Mouse (Mus musculus) fibroblast of lung, adult 2 months (primary cell): ENCODE data around the gene 1700010B08Rik.
"Not testable (repeated sequence)": the region's sequence is repeated elsewhere in the genome, so short reads cannot be mapped to it uniquely, and the experiment has no call there.

Source experiments
- DNase-seq: peaks from one replicate; pipeline ENCODE4 v3.0.0-alpha.2; 2011; ENCODE audit warnings: low read depth

Gene 1700010B08Rik

DNA sequence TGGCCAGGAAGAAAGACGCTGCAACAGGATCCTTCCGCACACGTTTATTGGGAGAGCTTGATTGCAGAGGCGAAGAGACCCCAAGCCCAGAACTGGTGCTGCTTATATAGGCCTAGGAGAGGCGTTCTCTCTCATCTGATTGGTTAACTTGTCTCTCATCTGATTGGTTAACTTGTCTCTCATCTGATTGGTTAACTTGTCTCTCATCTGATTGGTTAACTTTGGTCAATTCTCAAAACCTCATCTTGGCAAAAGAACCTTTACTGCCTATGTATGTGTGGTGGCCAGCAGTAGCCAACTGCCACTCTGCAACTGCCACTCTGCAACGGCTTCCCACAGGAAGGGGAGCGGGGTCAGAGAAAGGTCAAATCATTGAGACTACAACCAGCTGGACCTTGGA, at the start of gene 1700010B08Rik:
Gene 1700010B08Rik, plus strand, starts transcription at position 301 of the 400 bp plus-strand sequence.
- DNase-seq: not testable (repeated sequence)

DNA sequence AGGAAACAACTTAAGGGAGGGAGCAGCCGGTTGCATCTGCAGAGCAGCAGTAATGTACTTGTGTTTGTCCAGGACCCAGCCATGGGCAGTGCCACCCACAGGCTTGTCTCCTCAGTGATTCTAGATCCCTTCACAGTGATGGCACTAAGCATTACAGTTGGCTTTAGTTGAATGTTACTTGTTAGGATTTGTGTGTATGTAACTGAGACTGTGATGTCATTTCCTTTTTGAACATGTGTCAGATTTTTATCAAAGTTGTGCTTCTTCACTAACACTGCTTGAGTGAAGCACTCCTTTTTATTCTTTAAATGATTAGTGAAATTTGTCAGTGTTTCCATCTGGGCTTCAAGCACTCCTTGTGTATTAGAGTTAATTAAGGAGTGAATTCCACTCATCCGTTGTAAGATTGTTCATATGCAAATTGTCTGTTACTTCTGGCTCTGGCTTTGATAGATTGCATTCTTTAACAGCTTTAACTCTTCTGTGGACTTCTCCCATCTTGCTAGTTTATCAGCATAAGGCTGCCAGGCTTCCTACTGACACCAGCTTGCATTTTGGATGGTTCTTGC, 46.8 kb upstream of the 1700010B08Rik start:
- no peak for DNase-seq

DNA sequence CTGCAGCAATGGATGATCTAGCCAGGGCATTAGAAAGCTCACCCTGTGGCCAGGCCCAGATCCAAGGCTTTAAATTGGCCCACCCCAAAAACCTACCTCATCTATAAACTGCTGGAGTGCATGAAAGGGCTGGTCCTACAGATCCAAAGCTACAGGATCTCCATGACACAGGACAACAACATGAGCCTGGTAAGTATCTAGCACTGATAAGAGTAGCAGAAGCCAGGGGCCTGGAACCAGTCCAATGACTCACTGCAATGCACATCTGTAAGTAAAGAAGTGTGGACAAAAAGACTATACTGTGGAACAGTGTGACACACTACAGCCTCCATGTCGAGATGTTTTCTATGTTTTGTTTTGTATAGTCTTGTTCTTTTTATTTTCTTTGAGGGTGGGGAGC, 45.7 kb upstream of the 1700010B08Rik start:
- DNase-seq: no peak

DNA sequence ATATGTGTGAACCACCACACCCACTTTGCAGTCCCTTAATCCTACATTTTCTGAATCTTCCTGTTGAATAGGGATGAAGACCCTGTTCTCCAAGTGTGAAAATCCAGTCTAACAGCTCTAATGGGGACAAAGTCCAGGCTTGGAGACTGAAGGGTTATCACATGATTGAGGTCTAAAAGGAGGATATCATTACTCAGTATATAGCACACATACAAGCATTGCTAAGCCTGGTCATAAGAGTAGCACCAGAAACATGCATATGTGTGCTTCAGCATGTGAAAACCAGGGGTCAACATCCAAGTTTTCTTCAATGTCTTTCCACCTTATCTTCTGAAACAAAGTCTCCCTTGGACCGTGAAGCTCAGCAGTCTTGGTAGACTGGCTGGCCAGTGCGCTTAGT, 40.6 kb upstream of the 1700010B08Rik start:
- DNase-seq: no peak

DNA sequence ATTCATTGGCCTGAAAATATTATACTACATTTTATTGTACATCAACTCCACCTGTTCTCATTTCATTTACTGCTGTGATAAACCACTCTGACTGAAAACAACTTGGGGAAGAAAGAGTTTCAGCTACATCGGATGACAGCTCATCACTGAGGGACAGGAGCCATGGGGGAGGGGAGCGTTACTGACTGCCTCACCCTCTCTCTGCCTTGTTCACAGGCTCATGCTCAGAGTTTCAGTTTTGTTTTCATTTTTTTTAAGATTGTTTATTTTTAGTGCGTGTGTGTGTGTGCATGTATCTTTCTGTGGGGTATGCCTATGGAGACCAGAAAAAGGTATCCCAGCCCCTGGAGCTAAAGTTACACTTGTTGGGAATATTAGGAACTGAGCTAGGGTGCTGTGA, 40.0 kb upstream of the 1700010B08Rik start:
- no peak for DNase-seq

DNA sequence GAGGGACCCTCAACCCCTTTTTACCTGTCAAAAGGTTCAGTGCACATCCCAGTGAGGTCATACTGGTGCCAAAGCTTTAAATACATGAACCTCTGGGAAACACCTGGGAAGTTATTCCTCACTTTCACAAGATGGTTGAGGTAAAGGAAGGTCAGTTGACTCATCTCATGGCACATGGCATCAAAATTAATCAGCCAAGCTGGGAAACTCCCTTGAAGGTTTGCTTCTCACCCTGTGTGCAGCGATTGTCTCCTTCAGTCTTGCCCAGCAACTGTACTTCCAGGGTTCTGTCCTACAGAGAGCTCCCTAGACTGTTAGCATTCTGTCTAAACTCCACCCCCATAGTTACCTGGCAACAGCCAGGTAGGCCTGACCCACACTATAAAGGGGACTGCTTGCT, 39.1 kb upstream of the 1700010B08Rik start:
- DNase-seq: no peak

DNA sequence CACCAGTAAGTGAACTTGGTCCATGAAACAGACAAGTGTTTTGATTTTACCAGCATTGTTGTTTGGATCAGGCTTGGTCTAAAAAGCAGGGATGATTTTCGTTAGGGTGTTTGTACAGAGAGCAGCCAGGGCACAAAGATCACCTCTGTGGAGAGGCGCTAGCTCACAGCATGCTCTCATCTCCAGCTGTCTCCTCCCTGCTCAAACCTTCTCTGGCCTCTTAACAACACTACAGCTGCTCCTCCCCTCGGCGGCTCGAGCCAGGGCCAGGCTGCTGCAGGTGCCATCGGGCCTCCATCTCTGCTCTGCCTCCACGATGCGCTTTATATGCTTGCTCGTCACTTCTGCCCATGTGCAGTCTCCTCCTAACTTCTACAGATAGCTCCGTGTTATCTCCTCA, 36.4 kb upstream of the 1700010B08Rik start:
- DNase-seq: no peak

DNA sequence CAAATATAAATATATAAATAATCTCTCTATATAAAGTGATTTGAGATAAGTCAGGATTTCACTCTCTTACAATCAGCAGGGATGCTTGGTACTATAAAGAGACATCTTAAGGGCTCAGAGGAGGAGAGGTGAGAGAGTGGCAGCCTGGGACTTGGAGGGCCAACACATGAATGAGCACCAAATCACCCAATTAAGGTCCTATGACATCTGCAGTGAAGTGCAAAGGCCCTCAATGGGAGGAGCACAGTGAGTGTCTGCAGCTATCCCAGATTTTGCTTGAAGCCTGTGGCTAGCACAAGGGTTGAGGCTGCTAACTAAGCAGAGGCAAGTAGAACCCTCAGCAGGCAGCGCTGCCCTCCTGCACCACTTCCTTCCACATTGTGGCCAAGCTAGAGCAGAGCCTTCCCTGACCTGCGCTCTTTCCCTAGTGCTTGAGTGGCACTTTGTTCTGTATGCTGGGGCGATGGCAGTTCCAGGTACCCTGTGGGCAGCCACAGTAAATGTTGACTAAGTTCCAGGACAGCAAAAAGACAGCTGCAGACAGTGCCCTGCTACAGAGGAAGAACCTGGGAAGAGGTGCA, 33.3 kb upstream of the 1700010B08Rik start:
- DNase-seq: no peak

DNA sequence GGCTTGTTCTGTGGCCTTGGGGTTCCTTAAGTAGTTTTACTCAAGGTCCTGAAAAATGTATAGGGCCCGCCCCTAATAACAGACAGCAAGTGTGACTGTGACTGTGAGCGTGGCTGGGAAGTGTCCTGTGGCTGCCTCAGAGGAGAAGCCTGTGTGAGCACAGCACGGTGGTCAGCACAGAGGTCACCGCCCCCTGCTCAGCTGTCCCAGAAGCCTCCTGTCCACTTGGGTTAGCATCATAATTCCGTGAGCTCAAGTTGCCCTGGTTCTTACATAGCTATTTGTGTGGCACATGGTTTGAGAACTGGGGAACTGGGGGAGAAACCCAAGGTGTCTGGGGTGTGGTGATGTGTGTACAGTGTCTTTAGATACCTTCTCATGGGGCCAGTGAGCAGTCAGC, 31.9 kb upstream of the 1700010B08Rik start:
- DNase-seq: no peak

DNA sequence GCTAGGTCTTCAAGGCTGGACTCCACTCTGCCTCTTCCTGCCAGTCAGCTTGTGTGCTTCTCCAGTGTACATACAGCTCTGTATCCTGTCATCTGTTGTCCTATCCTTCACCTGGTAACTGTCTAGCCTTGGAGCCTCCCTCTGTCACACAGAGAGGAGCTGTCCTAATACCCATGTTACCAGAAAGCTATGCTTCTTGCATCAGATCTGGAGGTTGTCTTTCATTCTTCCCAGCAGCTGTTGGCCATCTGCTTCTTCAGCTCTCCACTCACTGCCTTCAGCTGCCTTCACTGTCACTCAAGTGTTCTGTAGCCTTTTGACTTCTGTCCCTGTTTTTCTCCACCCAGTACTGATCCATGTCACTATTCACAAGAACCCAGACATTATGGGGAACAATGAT, 29.4 kb upstream of the 1700010B08Rik start:
- DNase-seq: no peak

DNA sequence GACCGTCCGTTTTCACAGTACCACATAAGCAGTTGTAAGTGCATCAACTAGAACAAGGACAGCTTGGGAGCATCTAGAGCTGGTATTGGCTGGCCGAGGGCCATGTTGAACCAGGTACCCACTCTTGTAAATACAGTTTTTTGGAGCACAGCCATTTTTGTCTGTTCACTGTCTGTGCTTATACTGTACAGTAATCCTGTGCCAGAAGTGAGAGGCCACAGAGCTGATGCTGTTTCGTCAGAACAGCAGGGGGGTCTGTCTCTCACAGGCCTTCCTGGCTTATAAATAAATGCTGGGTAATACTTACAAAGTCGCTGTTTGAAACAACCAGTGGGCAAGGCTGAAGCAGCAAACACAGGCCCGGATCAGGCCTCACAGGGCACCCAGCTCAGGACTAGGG, 27.5 kb upstream of the 1700010B08Rik start:
- no peak for DNase-seq

DNA sequence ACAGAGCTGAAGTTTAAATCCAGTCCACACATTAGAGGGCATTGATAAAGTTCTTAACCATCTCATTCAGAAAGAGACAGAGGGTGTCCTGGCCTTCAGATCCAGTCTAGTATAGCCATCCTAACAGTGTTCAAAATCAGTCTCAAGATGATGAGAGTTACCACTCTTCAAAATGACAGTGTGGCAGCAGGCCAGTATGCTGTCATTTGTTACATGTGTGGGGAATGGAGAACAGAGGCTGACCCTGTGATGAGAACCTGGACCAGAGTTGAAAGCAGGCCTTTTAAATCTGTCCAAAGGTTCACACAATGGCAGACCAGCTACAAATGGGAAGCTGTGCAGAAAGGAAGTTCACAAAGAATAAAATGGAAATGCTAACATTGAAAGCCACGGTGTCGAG, 26.5 kb upstream of the 1700010B08Rik start:
- DNase-seq: no peak

DNA sequence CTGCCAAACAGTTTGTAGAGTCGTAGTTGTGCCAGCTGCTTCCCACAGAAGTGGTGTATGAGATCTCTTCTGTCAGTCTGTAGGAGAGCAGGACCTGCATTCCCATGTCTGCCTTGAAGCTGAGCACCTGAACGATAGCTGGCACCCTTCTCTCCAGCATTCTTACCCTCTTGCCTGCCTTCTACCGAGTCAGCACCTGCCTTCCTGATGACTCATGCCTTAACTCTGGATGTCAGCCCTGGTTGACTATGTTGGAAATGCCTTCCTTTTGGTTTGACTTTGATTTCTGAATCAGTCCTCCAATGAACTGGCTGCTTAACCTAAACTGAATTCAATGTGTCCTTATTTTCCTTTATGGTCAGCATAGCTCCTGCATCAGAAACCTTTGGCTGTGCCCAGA, 20.4 kb upstream of the 1700010B08Rik start:
- DNase-seq: peak; percentile 44

DNA sequence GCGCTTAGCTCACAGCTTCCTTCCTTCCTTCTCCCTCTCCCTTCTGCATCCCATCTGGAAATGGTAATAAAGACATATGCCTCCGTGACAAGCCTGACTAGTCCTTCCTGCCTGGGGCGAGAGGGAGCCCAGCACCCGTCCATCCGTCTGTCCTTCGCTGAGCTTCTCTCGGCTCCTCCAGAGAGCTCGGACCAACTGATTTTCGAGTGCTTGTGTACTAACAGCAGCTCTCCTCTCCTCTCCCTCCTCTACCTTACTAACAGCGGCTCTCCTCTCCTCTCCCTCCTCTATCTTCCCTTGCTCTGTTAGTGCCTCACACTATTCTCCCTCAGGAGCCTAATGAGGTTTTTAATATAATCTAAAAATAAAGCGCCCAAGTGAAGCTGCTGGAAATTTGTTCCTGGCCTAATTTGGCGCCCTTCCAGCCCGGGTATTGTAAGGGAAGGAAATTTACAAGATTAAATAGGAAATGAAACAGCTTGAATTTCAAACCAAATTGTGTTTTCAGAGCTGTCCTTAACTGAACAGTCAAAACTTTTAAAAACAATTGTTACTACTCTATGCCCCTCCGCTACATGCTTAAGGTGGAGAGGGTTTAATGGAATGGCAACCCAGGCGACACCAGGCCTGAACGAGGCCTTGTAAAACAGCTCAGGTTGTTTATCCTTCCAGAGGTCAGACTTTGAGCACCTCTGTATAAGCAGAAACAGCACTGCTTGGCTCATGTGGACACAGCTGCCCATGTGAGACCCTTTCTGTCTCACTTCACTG, 16.9 kb upstream of the 1700010B08Rik start:
- DNase-seq: no peak

DNA sequence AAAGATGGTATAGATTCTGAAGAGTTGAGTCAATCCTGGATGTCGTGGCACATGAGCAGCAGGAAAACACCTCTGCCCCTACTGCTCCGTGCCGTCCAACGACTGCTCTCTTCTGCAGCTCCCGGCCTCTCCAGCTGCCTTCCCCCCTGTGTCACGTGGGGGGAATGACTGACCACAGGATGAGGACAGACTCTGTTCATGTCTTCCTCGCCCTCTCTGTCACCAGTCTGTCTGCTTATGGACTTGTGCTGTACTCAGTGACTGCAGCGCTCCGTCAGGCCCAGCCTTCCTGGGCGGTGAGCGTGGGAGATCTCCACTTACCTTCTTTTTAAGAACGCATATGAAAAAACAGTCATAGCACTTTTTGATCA, 16.4 kb upstream of the 1700010B08Rik start:
- no peak for DNase-seq

DNA sequence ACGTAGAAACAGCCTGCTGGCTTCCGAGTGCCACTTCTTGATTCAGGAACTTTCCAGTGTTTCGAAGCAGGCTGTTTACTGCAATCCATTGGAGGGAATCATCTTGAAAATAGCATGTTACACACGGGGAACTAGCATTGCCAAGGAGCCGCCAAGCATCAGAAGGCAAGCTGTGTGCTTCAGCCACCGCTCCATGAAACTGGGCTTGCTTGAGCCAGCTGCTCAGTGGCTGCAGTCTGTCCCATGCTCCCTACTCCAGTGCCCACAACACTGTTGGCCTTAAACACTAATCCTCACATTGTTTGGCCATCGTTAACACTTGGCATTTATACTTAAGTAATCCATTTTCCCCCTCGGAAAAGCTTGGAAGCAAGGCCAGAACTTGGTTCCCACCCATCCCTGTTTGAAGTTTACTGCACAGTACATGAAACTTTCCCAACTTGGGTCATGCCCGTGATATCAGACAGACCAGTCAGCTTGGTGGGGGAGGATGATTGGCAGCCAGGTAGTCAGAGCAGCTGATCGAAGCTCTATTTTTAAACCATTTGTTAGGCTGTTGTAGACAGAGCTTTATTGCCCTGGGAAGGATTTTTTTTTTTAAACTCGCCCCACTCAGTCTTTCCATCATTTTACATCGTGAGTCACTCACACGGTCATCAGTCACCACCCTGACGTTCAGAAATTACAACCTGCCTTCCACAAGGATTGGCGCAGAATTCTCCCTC, 13.2 kb upstream of the 1700010B08Rik start:
- DNase-seq: peak; percentile 90

DNA sequence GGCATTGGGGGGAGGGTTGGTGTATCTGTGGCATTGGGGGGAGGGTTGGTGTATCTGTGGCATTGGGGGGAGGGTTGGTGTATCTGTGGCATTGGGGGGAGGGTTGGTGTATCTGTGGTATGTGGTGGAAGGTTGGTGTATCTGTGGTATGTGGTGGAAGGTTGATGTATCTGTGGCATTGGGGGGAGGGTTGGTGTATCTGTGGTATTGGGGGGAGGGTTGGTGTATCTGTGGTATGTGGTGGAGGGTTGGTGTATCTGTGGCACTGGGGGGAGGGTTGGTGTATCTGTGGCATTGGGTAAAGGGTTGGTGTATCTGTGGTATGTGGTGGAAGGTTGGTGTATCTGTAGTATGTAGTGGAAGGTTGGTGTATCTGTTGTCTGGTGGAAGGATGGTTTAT, 11.6 kb upstream of the 1700010B08Rik start:
- DNase-seq: not testable (repeated sequence)

DNA sequence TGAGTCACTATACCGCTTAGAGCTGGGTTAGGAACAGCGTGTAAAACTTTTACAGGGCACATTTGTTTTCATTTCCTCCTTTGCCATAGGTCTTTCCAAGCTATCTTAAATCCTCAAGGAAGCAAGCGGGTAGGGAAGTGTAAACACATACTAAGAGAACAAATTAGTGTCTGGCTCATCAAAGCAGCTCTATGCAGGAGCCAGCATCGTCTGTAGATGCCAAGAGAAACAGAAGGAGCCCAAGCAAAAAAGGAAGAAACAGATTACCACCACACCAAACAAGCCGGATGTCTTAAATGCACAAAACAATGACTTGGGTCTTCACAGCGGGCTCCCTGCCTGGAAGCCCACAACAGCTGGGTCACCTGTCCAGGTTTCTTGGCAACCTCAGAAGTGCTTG, 9.0 kb upstream of the 1700010B08Rik start:
- DNase-seq: peak; percentile 13

DNA sequence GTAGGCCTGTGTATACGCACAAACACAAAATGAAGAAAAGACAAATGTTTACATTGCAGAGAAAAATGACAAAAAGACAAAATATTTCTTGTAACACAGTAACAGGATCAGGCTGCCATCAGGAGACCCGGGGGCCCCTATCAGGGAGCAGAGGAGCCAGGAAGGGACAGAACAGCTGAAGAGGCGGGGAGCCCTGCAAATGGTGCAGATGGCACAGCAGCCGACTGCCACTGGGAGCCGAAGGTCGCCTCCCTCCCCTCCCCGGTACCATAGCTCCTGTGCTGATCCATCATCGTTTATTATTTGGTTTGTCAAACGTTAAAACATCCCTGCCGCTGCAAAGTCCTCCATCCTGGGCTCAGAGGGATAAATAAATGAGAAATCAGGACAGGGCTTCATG, 6.6 kb upstream of the 1700010B08Rik start:
- no peak for DNase-seq

DNA sequence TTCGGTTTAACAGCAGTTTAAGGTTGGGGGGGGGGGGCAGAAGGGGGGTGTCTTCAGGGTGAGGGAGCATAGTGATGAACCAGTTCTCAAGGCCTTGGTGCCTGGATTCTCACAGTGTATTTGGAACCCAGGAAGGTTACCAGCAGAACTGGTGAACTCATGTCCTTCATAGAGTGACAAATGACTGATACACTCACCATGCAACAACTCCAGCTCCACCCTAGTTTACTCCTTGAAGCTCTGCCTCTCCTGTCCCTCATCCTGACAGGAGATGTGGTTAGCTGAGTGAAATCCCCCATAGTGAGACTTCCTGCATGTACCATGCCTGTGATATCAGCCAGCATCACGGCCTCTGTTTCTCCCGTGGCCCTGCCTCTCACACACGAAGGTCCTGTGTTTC, 6.0 kb upstream of the 1700010B08Rik start:
- DNase-seq: no peak

DNA sequence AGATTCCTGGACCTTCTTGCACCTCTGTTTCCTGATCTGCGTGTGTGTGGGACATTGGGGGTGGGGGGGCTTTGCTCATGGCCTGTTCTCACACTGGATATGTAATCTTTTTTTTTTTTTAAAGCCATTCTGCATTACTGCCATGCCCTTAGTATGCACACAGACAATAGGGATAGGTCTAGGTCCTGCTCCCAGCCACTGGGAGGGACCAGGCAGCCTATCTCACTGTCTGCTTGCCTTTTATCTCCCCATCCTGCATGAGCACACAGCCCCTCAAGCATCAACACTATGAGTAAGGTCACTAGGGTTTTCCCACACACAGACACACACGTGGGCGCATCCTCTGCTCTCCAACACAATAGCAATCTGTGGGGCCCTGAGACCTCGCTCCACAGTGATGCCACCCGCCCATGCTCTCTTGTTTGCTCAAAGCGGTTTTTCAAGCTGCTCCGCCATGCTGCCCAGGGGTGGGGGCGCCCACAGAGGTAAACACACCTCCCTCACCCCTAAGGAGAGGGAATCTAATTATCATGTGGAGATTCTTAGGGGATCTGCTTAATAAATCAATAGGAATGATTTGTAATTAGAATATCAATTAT, 4.5 kb upstream of the 1700010B08Rik start:
- DNase-seq: no peak

DNA sequence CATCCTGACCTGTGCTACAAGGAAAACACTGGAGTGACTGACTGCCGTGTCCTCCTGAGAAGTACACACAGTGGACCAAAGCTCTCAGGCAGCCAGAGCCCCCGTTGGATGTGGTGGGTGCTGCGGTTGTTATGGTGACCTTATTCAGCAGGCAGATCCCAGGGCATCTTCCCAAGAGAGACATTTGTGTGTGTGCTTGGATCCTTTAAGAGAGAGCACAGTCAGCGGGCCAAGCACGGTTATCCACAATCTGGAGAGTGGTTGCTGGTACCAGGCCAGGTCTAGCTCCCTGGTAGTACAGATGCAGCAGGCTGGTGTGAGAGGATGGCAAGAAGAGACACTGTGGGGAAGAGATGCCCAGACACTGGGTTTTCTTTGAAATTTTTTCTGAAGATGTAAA, 2.2 kb upstream of the 1700010B08Rik start:
- no peak for DNase-seq
